Mouse (Mus musculus) gastrocnemius, adult 8-10 months (tissue): ENCODE measurements around the gene Lsr. TPM values are rescaled to one million over a fixed set of nuclear protein-coding genes. Genes with fewer than 3 reads are reported as not detected.
"Not testable (repeated sequence)": the region's sequence is repeated elsewhere in the genome, so short reads cannot be mapped to it uniquely, and the experiment has no call there.

Experiments used
- DNase-seq, 2 experiments: peaks; one replicate each; pipeline ENCODE4 v3.0.0; 2022; ENCODE audit warnings: low spot score in 2 of 2
- total RNA-seq, 4 experiments: library from RNA; stranded (reverse); gene quantifications; 2 replicates each; pipeline ENCODE4 v1.2.4; 2022

Lsr gene
- total RNA-seq, 4 experiments from 2014 or later = 0.29 to 0.56 (median 0.54) TPM; not detected in 1

- DNase-seq = no peak
Observed at GRCm38 (mm10) chr7:30964366-30964765, 8.9 kb downstream of the Lsr start.

GRCm38 (mm10) chr7:30962862-30963261, 10.4 kb downstream of the Lsr start:
- no peak for DNase-seq

GRCm38 (mm10) chr7:30959786-30960349, 13.4 kb downstream of the Lsr start:
- no peak for DNase-seq

GRCm38 (mm10) chr7:30958866-30959487, 14.3 kb downstream of the Lsr start:
- DNase-seq = no peak

GRCm38 (mm10) chr7:30958109-30958865, 15.0 kb downstream of the Lsr start:
- no peak for DNase-seq

GRCm38 (mm10) chr7:30957367-30957783, 15.9 kb downstream of the Lsr start:
- peak; percentile 86 to 89 for DNase-seq

- DNase-seq = peak; percentile 54 to 73
Observed at GRCm38 (mm10) chr7:30956756-30957366, 16.4 kb downstream of the Lsr start, which contains the start of gene Usf2. Gene Usf2 (minus strand): TSS chr7:30956803.

- DNase-seq = peak in 1 of 2 experiments; percentile 31
Observed at GRCm38 (mm10) chr7:30956357-30956751, 16.9 kb downstream of the Lsr start.

GRCm38 (mm10) chr7:30955584-30956356, 17.5 kb downstream of the Lsr start:
- peak; percentile 84 to 89 for DNase-seq

GRCm38 (mm10) chr7:30954971-30955520, 18.2 kb downstream of the Lsr start:
- no peak for DNase-seq

GRCm38 (mm10) chr7:30954036-30954435, 19.2 kb downstream of the Lsr start:
- DNase-seq = no peak

GRCm38 (mm10) chr7:30953459-30953858, 19.8 kb downstream of the Lsr start:
- no peak for DNase-seq

- DNase-seq = no peak
Observed at GRCm38 (mm10) chr7:30952441-30953265, 20.6 kb downstream of the Lsr start.

GRCm38 (mm10) chr7:30949902-30950301, 23.4 kb downstream of the Lsr start:
- not testable (repeated sequence) for DNase-seq

GRCm38 (mm10) chr7:30945876-30946275, 27.4 kb downstream of the Lsr start:
- no peak for DNase-seq

GRCm38 (mm10) chr7:30945466-30945865, 27.8 kb downstream of the Lsr start:
- DNase-seq = not testable (repeated sequence)

GRCm38 (mm10) chr7:30944706-30945105, 28.6 kb downstream of the Lsr start:
- DNase-seq = not testable (repeated sequence)

- no peak for DNase-seq
Observed at GRCm38 (mm10) chr7:30943909-30944635, 29.2 kb downstream of the Lsr start, which contains the start of gene Hamp. Gene Hamp (minus strand): TSS chr7:30944032.

GRCm38 (mm10) chr7:30942365-30942764, 30.9 kb downstream of the Lsr start:
- DNase-seq = not testable (repeated sequence)
